Comparison of ENCODE assay signal across 8 mouse cellular contexts in the genomic region with DNA sequence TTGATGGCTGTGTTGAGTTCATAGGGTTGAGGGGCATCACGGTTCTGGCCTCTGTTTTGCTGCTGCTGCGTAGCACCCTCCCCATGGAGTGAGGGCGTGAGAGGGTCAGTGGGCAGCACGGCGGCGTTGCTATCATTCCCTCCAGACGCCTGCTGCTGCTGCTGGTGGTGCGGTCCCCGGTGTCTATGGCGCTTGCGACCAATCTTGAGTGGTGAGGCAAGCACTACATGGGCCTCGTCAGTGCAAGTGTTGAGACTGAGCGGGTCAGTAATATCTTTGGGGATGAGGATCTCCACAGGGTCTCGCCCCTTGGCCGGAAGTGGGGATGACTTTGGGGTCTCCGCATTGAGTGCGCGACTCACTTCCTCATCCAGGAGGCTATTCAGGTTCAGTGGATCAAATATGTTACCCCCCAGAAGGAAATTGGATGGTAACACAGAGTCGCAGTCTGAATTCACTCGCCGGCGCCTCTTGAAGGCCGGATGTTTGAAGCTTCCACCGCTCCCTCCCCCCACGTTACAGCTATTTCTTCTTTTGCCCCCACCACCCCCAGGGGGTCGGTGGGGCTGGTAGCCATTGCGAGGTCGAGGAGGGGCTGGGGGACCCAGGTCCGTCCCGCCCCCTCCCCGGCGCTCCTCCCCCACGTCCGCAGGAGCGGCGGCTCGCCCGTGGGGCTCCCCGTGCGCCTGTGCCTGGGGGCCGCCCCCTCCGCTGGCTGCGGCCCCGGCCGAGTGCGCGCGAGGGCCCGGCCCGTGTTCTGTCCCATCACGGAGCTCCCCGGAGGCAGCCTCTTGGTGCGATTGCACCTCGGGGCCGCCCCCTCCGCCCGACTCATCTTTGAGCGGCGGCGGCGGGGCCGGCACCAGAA. TPM values are rescaled to one million over a fixed set of nuclear protein-coding genes. Genes with fewer than 3 reads are reported as not detected.
DNase-seq lines count a peak whose midpoint lies in the region; ATAC-seq and TF ChIP-seq lines count a peak whose summit lies in the region.

No protein-coding gene starts in this region.

- peak overlapping the region; percentile 87 for H3K4me3 ChIP-seq in hindbrain, embryonic 13.5 days
- peak overlapping the region; percentile 82 for H3K4me3 ChIP-seq in liver, adult 2 months (ENCODE audit: insufficient read depth, low read depth, low read length)
- H3K4me3 ChIP-seq in myocyte = peak overlapping the region; percentile 79

- ATAC-seq in erythroid progenitor cell, adult 5-6 weeks (replicated peaks; ENCODE audit: low FRiP score, poor library complexity, severe bottlenecking) = peak; percentile 4; the same call in 1 of the 2 replicates
- peak; percentile 9 for ATAC-seq in hindbrain, embryonic 13.5 days (ENCODE audit: low FRiP score)

- peaks cover 55% of the 10 kb centered on the region for H3K4me1 ChIP-seq in hindbrain, embryonic 13.5 days (replicated peaks)
- H3K4me1 ChIP-seq in liver, adult 2 months (ENCODE audit: control insufficient read depth, insufficient read depth, low read length) = peaks cover 19% of the 10 kb centered on the region

- 3% methylated on average over 48 of the region's 62 CpGs for WGBS in hindbrain, embryonic 13.5 days
- WGBS in liver, adult 2 months = 10% methylated on average over 59 of the region's 62 CpGs

- H3K4me2 ChIP-seq in hindbrain, embryonic 13.5 days = peak overlapping the region; percentile 95
- H3K4me2 ChIP-seq in myocyte (ENCODE audit: low read depth) = peak overlapping the region; percentile 89

- intact Hi-C loops in left cerebral cortex, postnatal 25 days (cut with DNase I) = loop anchor here (5.0 kb wide), 2 partner anchors 372 to 387 kb away; partner anchors contain the start of genes Ap4m1, Mcm7 and Zfp113
- intact Hi-C loops in left cerebral cortex, postnatal 4 days (cut with DNase I) = no loop called here

- H3ac ChIP-seq in myocyte (ENCODE audit: control insufficient read depth, insufficient read length) = peak overlapping the region; percentile 99

- H3K9ac ChIP-seq in hindbrain, embryonic 13.5 days = peak overlapping the region; percentile 98
- H3K9ac ChIP-seq in liver, adult 2 months (ENCODE audit: low read depth, low read length) = peak overlapping the region; percentile 91

- peak overlapping the region; percentile 96 for H3K27ac ChIP-seq in hindbrain, embryonic 13.5 days
- H3K27ac ChIP-seq in liver, adult 2 months (replicated peaks; ENCODE audit: insufficient read depth, low read depth, low read length) = peak overlapping the region; percentile 85

- no peaks in the 10 kb centered on the region for H3K9me3 ChIP-seq in hindbrain, embryonic 13.5 days

- DNase-seq in left cerebral cortex, postnatal 25 days (ENCODE audit: low spot score in 2 of 2) = peak; percentile 37 to 47
- no peak for DNase-seq in left cerebral cortex, postnatal 4 days
- peak; percentile 73 for DNase-seq in R1 (ENCODE audit: low read depth, low spot score)
- DNase-seq in liver, adult 2 months (ENCODE audit: extremely low read depth, low read depth, low spot score) = no peak
- no peak for DNase-seq in testis, postnatal 14 days (ENCODE audit: low spot score)

- TF ChIP-seq CTCF in liver, adult 2 months (IDR thresholded peaks at IDR 0.05; ENCODE audit: low read depth, low read length) = no peak

- no peak for TF ChIP-seq POLR2A in liver, adult 2 months (IDR thresholded peaks at IDR 0.05; ENCODE audit: extremely low read depth, insufficient read depth, low read length)
- peak; percentile 43 for TF ChIP-seq POLR2A in myocyte (IDR thresholded peaks at IDR 0.05; ENCODE audit: insufficient read length, low read depth)

- H3K36me3 ChIP-seq in hindbrain, embryonic 13.5 days = peaks cover 42% of the 10 kb centered on the region
- H3K36me3 ChIP-seq in liver, adult 2 months (ENCODE audit: control insufficient read depth, insufficient read depth, low read length) = peaks cover 15% of the 10 kb centered on the region; the same call in 1 of the 2 replicates
- peaks cover 18% of the 10 kb centered on the region for H3K36me3 ChIP-seq in myocyte (ENCODE audit: control insufficient read depth, insufficient read depth)

- H3K79me2 ChIP-seq in liver, adult 2 months (ENCODE audit: control insufficient read depth, insufficient read depth, low read length) = peaks cover 16% of the 10 kb centered on the region
- peaks cover 24% of the 10 kb centered on the region for H3K79me2 ChIP-seq in myocyte (ENCODE audit: control insufficient read depth, insufficient read depth)

- peaks cover 5% of the 10 kb centered on the region; the same call in 1 of the 2 replicates for H3K27me3 ChIP-seq in hindbrain, embryonic 13.5 days
- no peaks in the 10 kb centered on the region for H3K27me3 ChIP-seq in liver, adult 2 months (ENCODE audit: control insufficient read depth, insufficient read depth, low read length)
- no peaks in the 10 kb centered on the region for H3K27me3 ChIP-seq in myocyte (ENCODE audit: control insufficient read depth, insufficient read depth, insufficient read length)

TF ChIP-seq in myocyte, 11 proteins besides CTCF, POLR2A, EP300 and RAD21:
- TF ChIP-seq MYOG (IDR thresholded peaks at IDR 0.05; ENCODE audit: control insufficient read depth in 1 of 3, insufficient read depth in 1 of 3, insufficient read length in 2 of 3, low read depth in 2 of 3) (no peak), POLR2AphosphoS2 (IDR thresholded peaks at IDR 0.05; ENCODE audit: insufficient read length, low read depth) (peak; percentile 89)

RNA-seq across cellular contexts. Expression of gene Mepce, which starts 2.1 kb away (rescaled TPM):
- 10 to 100 TPM; 41.4 to 45.0 TPM for total RNA-seq in left cerebral cortex, postnatal 25 days (2021)
- total RNA-seq in left cerebral cortex, postnatal 4 days (2021) = 10 to 100 TPM; 32.9 to 35.2 TPM
- total RNA-seq in erythroid progenitor cell, adult 5-6 weeks (2015; ENCODE audit: low replicate concordance) = 45.4 and 50.7 TPM in 2 replicates
- total RNA-seq in erythroid progenitor cell, adult 5-6 weeks (2017; ENCODE audit: low replicate concordance) = 8.9 and 22.3 TPM in 2 replicates
- 10.7 and 11.1 TPM in 2 replicates for polyA plus RNA-seq in hindbrain, embryonic 13.5 days (2015; fragmentation: Nextera tagmentation; extraction: Ambion mirVana)
- total RNA-seq in liver, adult 2 months (2014; rRNA removed) = 13.7 and 15.9 TPM in 2 replicates
- 16.3 and 18.7 TPM in 2 replicates for polyA plus RNA-seq in liver, adult 2 months (2012; rRNA removed)
- 34.4 TPM for polyA plus RNA-seq in myocyte (2012; fragmentation: generic; extraction: Trizol)

RNA-seq across cellular contexts. Expression of gene Zcwpw1, which starts 2.2 kb away (rescaled TPM):
- total RNA-seq in left cerebral cortex, postnatal 25 days (2021) = 1 to 10 TPM; 4.6 to 6.7 TPM
- 1 to 10 TPM; 5.4 to 6.1 TPM for total RNA-seq in left cerebral cortex, postnatal 4 days (2021)
- 9.7 and 15.5 TPM in 2 replicates for total RNA-seq in erythroid progenitor cell, adult 5-6 weeks (2015; ENCODE audit: low replicate concordance)
- total RNA-seq in erythroid progenitor cell, adult 5-6 weeks (2017; ENCODE audit: low replicate concordance) = 18.1 and 35.3 TPM in 2 replicates
- 10.6 and 12.3 TPM in 2 replicates for polyA plus RNA-seq in hindbrain, embryonic 13.5 days (2015; fragmentation: Nextera tagmentation; extraction: Ambion mirVana)
- total RNA-seq in liver, adult 2 months (2014; rRNA removed) = 3.3 and 4.2 TPM in 2 replicates
- 1.7 and 1.9 TPM in 2 replicates for polyA plus RNA-seq in liver, adult 2 months (2012; rRNA removed)
- polyA plus RNA-seq in myocyte (2012; fragmentation: generic; extraction: Trizol) = 2.2 TPM

RNA-seq across cellular contexts. Expression of gene Ppp1r35, which starts 6.7 kb away (rescaled TPM):
- total RNA-seq in left cerebral cortex, postnatal 25 days (2021) = 10 to 100 TPM; 23.4 to 27.1 TPM
- total RNA-seq in left cerebral cortex, postnatal 4 days (2021) = 10 to 100 TPM; 28.4 to 38.6 TPM
- 43.6 and 45.8 TPM in 2 replicates for total RNA-seq in erythroid progenitor cell, adult 5-6 weeks (2015; ENCODE audit: low replicate concordance)
- 28.0 and 51.0 TPM in 2 replicates for total RNA-seq in erythroid progenitor cell, adult 5-6 weeks (2017; ENCODE audit: low replicate concordance)
- 40.6 and 44.1 TPM in 2 replicates for polyA plus RNA-seq in hindbrain, embryonic 13.5 days (2015; fragmentation: Nextera tagmentation; extraction: Ambion mirVana)
- 11.5 and 16.7 TPM in 2 replicates for total RNA-seq in liver, adult 2 months (2014; rRNA removed)
- 28.9 and 34.0 TPM in 2 replicates for polyA plus RNA-seq in liver, adult 2 months (2012; rRNA removed)
- polyA plus RNA-seq in myocyte (2012; fragmentation: generic; extraction: Trizol) = 40.4 TPM

RNA-seq across cellular contexts. Expression of gene Tsc22d4, which starts 39.9 kb away (rescaled TPM):
- total RNA-seq in left cerebral cortex, postnatal 25 days (2021) = 100 to 1,000 TPM; 173 to 195 TPM
- total RNA-seq in left cerebral cortex, postnatal 4 days (2021) = 10 to 100 TPM; 61.6 to 71.9 TPM
- 31.0 and 47.9 TPM in 2 replicates for total RNA-seq in erythroid progenitor cell, adult 5-6 weeks (2015; ENCODE audit: low replicate concordance)
- total RNA-seq in erythroid progenitor cell, adult 5-6 weeks (2017; ENCODE audit: low replicate concordance) = 88.1 and 103 TPM in 2 replicates
- 61.1 and 62.5 TPM in 2 replicates for polyA plus RNA-seq in hindbrain, embryonic 13.5 days (2015; fragmentation: Nextera tagmentation; extraction: Ambion mirVana)
- 4.4 and 4.5 TPM in 2 replicates for total RNA-seq in liver, adult 2 months (2014; rRNA removed)
- polyA plus RNA-seq in liver, adult 2 months (2012; rRNA removed) = 11.4 and 22.1 TPM in 2 replicates
- polyA plus RNA-seq in myocyte (2012; fragmentation: generic; extraction: Trizol) = 48.1 TPM

RNA-seq across cellular contexts. Expression of gene Nyap1, which starts 44.0 kb away (rescaled TPM):
- total RNA-seq in left cerebral cortex, postnatal 25 days (2021) = 10 to 100 TPM; 69.0 to 73.4 TPM
- total RNA-seq in left cerebral cortex, postnatal 4 days (2021) = 100 to 1,000 TPM; 195 to 197 TPM
- total RNA-seq in erythroid progenitor cell, adult 5-6 weeks (2015; ENCODE audit: low replicate concordance) = 2.5 TPM in 1 of 2 replicates, not detected in the other
- 1.4 and 4.9 TPM in 2 replicates for total RNA-seq in erythroid progenitor cell, adult 5-6 weeks (2017; ENCODE audit: low replicate concordance)
- 32.9 and 34.1 TPM in 2 replicates for polyA plus RNA-seq in hindbrain, embryonic 13.5 days (2015; fragmentation: Nextera tagmentation; extraction: Ambion mirVana)
- total RNA-seq in liver, adult 2 months (2014; rRNA removed) = 0.13 and 0.18 TPM in 2 replicates
- polyA plus RNA-seq in liver, adult 2 months (2012; rRNA removed) = 0.17 and 0.28 TPM in 2 replicates
- 2.7 TPM for polyA plus RNA-seq in myocyte (2012; fragmentation: generic; extraction: Trizol)

Comparison
In these comparisons a context has a peak if more than half of its experiments do, and no peak if none do; other contexts are left out.
1. DNase-seq: peak in left cerebral cortex, postnatal 25 days (2 of 2) and R1 (single experiment); none in left cerebral cortex, postnatal 4 days (single experiment), liver, adult 2 months (single experiment) and testis, postnatal 14 days (single experiment).
2. Peak in every context shown above with its lines, with median percentiles within 50 percentile points of each other: H3K4me3 ChIP-seq.